Mouse (Mus musculus) adipocyte (in vitro differentiated cells): ENCODE measurements around the gene Nckap5.
A peak's percentile ranks its signal among the peaks of the same experiment; 100 is the strongest.

ENCODE experiments used
- DNase-seq: peaks from one replicate; pipeline ENCODE4 v3.0.0-alpha.2; 2016; ENCODE audit warnings: low spot score

Gene Nckap5

DNA sequence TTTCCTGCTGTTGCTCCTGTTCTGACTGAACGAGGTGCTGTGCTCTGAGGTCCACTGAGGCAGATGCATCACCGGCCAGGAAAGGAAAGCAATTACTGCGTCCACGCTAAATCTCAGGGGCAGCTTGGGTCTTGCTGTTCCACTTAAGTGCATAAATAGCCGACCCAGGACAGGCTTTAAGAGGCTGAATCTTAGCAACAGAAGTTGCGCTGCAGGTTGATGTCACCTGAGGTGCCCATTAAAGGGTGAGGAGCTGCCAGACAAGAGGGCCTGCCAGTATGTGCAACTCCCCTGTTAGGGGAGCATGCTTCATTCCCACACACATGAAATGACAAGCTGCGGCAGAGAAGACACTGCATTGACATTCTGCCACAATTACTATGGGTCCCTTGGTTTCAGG lies 282.6 kb downstream of the Nckap5 start:
- DNase-seq, result no peak

DNA sequence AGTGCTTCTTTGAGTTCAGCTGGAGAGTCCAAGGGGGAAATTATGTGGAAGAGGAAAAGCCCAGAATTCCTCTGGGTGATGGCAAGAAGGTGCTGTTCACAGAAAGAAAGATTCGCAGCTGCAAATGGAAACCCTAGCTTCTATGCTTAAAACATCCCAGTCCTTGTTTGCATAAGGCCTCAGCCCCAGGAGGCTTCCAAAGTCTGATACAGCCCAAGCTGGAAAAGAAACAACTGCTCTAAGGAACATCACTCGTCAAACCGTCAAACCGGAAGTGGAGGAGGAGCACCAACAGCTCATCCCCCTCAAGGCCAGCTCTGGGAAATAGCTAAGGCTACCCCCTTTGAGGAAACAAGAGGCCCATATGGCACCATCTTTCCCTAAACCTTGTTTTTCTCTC lies 286.1 kb downstream of the Nckap5 start:
- DNase-seq, result no peak

DNA sequence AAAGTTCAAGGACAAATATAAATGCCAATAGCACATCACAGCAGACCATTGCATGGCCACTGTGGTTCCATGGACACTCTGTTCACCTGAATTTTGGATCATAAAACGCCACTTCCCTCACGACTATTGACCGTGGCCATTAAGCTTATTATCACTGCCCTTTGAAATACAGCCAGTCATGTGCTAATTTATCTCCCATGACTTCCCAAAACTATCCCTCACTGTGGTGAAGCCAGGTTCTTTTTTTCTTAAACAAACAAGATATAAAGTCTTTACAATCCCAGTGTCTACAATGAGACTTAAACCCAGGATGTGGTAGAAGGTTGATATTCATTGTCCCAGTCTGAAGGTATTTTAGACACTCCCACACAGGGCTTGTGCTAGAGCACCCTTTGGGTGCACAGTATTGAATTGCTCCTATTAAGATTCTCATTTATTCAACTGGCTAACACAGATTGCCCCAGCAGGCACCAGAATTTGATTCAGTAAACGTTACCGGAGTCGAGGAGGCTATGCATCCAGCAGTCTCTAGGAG lies 293.3 kb downstream of the Nckap5 start:
- DNase-seq, result no peak

DNA sequence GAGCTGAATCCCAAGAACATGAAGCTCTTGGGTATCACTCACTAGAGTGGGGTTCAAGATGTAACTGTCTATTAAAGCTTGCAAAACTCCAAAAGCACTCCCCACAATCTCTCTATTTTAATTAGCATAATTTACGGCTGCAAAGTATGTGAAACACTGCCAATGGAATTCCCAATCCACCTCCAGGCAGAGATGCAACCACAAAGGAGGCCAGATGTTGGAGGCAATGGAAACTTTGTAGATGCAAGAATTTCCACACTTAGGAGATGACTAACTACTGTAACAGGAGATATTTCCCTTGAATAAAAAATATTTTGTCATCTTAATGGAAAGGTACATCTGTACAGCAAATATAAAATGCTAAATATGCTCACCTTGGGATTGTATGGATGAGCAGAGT lies 295.1 kb downstream of the Nckap5 start:
- DNase-seq, result no peak

DNA sequence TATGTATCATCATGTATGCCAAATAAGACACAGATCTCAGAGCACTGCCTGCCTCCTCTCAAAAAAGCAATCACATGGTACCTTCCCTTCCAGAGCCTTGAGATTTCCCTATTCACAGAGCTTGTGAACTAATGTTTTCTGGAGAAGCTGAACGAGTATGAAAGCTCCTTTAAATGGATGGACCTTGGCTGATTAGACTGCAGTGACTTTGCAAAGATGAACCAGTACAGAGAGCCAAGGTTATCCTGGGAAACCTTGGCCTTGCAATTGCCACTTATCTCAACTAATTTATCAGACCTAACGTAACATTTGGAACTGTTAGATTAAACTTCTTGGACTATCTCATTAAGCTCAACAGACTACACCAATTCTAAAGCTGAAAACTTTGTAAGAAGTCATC lies 296.6 kb downstream of the Nckap5 start:
- no peak for DNase-seq

DNA sequence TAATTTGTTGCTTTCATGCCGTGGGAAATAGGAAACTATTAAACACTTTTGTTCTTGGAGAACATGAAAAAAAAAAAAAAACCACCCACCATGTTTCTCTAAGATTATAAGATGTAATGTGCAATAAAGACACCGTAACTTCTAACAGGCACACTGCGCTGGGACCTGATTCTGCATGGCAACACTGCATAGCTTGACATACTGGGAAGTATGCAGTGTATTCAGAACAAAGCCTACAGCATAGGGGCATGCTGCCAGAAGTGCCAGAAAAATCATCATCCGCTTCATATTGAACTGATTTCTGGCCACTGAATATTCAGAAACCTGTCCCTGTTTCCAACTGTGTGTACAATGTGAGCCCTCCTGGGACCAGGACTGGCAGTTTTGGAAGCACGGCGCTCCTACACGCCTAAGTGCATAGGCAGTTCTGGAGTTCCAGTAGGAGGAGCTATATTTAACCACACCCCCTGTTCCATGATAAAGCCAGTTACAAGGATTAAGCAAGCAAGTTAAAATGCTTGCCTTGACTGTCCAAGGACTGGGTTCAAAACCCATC lies 302.5 kb downstream of the Nckap5 start:
- no peak for DNase-seq

DNA sequence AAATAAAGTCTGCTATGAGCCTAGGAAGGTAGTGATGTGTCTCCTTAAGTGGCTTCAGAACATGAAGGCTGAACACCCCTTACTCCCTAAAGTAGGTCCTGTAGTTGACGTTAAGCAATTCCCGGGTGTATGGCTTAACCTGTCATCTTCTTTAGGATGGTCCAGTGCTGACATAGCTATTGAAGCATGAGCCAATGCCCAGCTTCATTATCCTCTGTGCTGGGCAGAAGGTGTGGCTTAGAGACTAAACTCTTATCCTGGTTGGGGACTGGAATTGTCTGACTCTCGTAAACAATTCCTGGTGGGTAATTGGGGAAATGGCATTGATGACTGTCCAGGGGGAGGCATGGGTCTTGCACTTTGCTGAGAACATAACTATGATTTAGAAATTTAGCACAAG lies 312.5 kb downstream of the Nckap5 start:
- no peak for DNase-seq

DNA sequence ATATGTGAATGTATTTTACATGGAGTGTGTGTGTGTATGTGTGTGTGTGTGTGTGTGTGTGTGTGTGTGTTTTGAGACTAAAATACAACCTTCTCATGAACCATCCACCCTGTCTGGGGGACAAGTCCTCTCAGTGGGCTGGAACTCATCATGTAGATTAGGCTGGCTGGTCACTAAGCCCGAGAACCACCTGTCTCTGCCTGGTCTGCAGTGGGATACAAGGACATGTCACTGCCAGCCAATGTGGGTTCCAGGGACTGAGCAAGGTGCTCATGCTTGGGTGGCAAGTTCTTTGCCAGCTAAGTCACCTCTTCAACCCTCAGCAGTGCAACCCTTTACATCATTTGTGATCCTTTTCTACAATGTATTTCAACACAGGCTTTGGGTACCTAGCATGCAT lies 313.2 kb downstream of the Nckap5 start:
- DNase-seq, result no peak

DNA sequence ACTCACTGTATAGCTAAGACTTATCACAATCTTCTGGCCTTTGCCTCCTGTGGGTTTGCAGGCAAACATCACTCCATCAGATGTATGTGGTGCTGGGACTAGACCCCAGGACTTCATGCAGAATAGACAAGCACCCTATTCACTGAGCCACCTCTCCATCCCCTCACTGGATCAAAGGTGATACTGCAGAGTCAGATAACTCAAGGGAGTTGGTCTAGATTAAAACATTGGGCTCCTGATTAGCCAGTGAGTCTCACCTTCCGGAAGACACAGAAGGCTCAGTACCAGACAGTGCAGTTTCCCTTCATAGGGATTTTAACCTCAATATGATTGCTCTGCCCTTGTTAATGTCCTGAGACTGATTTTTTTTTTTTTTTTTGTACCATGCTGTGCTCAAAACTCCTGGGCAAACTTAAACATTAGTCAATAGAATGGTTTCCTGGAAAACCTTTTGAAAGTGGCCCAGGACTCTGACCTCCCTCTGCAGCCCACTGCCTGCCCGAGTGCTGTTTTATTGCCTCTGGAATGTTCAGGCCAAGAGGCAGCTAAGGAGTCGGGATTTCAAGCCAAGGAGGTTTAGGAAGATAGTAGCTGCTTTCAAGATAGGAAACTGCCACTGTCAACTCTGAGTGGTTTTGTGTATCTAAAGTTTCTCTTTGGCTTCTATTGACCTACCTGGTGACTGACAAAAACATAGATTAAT lies 315.4 kb downstream of the Nckap5 start:
- no peak for DNase-seq

DNA sequence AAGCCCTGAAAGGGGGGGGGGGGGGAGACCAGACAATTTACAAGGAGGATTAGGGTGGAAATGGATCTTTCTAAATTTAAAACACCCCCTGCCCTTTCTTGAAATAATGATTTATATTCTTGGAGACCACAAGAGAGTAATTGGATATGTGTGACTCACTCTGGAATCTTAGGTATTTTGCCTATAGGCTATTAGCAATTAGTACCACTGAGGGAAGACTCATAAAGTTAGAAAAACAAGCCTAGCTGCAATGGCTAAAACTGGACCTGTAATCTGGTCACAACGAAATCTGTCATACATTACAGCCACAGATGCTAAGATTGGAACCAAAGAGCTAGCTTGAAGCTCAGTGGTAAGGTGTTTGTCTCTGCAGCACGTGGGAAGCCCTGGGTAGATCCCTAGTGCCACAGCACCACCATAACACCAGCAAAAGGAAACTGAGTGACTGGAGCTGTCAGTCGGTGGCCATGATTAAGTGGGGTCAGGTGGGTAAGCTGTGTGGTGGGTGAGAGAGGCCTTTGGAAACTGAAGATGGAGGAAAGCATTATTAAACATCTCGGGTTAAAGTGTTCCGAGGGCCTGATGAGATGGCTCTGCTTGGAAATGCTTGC lies 318.7 kb downstream of the Nckap5 start:
- no peak for DNase-seq

DNA sequence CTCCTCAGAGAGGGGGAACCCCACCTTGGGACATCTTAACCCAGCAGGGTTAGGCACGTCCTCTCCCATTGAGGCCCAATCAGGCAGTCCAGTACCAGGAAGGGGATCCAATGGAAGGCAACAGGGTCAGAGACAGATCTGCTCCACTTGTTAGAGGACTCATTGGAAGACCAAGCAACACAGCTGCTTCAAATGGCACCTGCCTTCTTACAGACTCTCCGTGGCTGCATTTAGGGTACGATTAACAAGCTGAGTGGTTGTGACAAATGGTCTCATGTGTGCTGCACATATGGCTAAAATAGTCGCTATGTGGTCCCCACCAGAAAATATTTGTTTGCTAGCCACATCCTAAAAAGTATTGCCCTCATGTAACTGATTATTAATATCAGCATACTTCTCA lies 325.9 kb downstream of the Nckap5 start:
- no peak for DNase-seq

DNA sequence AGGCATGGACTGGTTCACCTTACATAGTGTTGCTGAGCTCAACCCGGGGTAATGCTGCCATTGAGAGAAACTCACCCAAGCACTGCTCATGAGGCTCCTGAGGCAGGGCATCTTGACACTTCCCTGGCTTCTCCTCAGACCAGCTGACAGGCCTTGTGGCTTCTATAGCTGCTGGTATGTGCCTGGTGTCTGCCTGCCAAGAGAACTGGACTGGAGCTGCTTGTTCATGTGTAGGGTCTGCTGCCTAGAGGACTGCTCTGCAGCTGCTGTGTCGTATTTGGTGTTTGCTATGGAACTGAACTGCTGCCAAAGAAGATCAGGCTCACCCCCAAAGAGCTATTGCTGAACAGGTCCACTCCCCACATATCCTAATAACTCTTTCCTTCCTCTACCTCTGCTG lies 327.9 kb downstream of the Nckap5 start:
- no peak for DNase-seq

DNA sequence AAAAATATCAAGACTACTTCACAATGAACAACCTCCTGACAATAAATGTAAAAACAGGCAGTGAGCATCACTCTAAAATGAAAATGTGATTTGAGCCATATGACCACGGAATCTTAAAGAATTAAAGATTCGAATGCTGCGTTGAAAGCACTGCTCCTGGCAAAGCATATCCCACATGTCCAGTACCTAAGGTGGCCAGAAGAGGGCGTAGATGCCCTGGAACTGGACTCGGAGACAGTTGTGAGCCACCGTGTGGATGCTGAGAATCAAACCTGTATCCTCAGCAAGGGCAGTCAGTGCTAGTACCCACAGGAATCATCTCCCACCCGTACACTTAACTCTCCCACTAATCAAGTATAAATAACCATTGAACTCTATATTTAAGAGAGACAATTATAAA lies 333.9 kb downstream of the Nckap5 start:
- DNase-seq, result no peak

DNA sequence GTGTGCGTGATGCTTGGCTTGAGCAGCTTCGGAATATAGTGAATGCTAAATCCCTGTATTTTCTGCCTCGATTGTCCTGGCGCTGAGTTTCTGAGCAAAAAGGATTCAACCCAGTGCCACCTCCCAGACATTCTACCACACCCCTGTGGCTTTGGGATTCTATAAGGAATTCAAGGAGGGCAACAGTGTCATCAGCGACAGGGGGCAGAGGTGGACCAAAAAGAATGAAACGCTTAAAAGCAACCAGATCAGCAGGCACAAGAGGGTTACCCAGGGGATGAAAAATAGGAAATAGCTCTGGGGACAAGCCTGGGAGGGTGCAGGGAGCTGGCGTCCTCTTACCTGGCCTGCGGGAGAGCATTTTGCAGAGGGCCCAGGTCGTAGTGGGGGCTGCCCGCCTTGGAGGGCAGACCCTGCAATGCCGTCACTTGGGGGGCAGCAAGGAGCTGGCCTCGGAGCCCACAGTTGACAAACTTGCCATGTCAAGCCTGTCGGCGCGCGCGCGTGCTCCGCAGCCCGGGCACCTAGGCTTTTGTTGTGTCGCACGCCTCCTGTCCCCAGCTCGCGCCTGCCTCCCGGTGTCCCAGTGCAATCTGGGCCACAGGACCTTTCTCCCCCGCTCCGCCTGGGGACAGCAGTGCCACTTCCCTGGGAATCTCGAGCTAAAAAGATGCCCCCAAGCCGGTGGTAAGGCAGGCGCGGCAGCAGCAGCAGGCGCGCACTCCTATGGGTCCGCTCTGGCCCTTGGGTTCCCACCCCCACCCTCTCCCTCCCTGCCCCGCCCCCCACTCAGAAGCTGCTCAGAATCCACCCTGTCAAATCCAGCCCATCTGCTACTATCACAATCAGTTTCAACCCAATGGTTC lies 338.2 kb downstream of the Nckap5 start:
- no peak for DNase-seq

DNA sequence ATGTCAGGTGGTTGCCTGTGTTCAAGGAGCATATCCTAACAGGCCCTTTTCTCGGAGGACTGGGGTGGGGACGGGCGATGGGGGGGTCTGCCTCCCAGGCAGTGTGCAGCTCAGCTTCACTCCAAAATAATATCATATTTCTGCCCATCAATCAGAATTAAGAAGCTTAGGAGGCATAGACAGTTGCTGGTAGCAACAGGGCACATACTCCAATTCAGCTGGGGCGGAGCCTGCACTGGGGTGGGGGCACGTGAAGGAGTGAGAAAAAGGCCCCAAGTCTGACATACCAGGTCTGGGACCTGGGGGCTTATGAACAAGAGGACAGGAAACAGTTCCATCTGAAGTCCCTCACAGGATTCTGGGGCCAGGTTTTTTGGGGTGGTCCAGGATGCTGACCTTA lies 339.2 kb downstream of the Nckap5 start:
- no peak for DNase-seq

DNA sequence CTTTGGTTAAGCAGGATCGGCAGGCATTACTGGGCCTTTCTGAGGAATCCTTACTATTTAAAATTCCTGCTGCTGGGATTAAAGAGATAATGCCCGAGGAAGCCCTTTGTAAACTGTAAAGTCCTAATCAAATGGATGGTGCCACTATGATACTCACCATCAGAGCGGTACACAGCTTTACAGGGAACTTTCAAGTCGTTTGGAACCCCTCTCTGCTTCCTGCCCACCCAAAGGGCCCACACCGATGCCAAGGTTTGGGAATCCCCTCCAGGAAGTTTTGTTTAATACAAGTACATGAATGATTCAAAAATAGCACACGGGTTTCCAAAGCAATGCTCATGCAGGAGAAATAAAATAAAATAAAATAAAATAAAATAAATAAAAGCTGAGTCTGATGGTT lies 340.3 kb downstream of the Nckap5 start:
- DNase-seq, result no peak

DNA sequence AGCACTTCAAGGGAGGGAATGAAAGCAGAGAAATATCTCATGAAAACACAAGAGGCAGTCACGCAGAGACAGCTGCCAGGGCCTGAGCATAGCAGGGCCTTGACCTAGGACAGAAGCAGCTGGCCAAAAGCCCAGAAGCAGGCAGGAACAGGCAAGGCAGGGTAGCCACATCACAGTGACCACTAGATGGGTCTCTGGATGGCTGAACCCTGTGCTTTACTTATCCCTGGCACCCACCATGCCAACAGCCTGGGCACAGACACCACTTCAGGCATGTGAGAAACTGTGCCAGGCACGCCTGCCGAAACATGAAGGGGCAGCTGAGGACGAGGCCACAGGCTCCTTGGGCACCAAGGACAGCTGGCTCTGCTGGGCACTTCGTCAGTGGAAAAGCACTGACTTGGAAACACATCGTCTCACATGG lies 345.9 kb downstream of the Nckap5 start:
- peak; percentile 32 for DNase-seq

DNA sequence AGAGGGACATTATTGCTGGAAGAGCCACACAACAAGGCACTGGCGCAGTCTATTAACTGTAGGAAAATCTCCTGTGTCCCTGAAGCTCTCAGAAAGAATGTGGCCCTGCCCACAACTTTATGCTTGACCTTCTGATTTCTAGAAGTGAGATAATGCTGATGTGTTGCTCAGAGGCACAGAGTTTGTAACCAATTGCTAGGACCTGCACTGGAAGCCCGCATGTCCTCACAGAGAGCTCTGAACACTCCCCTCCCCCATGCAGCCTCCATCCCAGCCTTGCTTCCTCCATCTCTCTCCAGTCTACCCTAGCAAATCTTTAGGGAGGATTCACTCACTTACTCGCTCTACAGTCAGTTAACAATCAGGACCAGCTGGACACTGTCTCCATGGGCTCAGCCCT lies 346.9 kb downstream of the Nckap5 start:
- no peak for DNase-seq

DNA sequence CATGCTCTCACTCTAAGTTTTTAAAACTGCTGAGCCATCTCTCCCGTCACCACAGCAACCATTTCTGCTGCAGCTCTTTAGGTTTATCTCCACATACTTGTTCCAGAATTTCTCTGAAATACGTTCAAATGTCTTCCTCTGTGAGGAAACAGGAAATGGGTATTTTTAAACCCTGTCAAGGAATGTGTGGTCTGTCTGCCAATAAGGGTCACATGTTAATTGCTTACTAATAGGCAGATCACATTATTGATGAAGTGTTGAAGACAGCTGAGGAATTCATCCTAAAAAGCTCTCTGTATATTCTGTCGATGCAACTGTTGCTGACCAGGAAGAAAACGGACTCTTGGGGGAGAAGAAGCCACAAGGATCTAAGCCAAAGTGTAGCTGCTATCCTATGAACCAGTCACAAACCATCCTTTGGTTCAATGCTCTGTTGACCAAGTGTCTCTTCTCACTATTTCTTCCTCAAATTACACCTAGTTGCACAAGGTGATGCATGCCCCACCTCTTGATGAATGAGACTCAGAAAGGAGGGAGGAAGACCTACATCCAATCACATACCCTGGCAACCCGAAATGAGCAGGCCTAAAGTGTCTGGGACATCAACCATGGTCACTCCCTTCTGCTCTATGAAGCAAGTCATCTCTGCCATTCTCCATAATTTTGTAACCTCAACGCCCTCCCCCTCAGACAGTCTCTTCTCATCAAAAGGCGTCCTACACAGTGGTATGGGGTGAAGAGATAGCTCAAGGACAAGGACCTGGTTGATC lies 349.0 kb downstream of the Nckap5 start:
- DNase-seq, result no peak

DNA sequence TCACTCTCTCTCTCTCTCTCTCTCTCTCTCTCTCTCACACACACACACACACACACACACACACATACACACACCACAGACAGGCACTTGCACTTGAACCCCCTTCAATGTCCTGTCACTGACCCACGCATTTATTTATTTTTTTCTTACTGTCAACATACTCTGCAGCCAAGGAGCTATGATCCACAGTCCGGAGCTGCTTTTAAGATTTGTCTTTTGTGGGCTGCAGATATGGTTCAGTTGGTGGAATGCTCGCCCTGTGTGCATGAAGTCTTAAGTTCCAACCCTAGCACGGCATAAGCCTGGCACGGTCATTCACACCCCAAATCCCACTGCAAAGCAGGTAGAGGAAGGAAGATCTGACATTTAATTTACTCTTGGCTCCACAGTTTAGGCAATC lies 357.6 kb downstream of the Nckap5 start:
- no peak for DNase-seq

DNA sequence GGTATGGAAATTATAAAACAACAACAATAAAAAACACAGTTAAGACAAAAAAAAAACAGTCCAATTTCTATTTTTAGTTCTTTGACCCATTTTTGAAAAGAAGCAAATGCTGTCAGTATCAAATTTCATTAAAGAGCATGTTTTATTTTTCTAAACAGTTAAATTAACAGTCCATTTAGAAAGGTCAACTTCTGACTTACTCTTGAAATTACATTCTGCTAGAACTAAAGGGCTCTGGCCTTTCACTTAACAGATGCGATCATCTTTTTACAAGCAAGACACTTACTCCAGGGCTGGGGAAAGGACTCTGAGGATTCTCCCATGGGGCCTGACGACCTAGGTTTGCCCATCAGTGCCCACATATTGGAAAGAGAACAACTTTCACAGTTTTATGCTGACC lies 359.2 kb downstream of the Nckap5 start:
- no peak for DNase-seq

DNA sequence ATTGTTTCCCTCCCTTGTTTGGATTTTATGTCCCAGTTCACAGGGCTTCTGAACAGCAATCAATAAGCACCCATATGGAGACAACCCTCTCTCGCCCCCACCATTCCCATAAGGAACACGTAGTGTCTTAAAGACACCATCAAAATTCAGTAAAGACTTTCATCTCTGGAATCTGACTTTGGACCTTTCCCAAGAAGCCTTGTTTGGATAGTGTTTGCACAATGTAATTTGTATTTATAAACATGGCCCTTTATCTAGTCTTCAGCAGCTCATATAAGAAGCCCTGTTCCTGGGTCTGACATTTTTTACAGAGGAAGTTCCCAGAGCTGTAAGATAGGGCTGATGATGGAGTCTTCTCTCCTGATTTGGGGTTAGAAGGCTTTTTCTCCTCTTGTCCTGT lies 359.7 kb downstream of the Nckap5 start:
- no peak for DNase-seq
